Mouse (Mus musculus) MEL (cell line): Measurements from ENCODE around the gene Trio. TPM values are rescaled to one million over a fixed set of nuclear protein-coding genes. Genes with fewer than 3 reads are reported as not detected.

Experiments used
- DNase-seq: peaks from one replicate; pipeline ENCODE4 v3.0.0; 2011; ENCODE audit warnings: low read depth, low spot score
- H3K27ac ChIP-seq: 2 replicates; pipeline ENCODE4 v1.5.1; 2012; ENCODE audit warnings: low read depth, mild to moderate bottlenecking, control low read depth, low read length, moderate library complexity; ENCODE audit not compliant: control insufficient read depth
- H3K27me3 ChIP-seq, 2 experiments: fragments of 150-350 bp in 1 of 2; sonication (generic) in 1 of 2; 2 replicates each; pipeline ENCODE4 v1.6.1; 2012; ENCODE audit warnings: low read length in 2 of 2, mild to moderate bottlenecking in 2 of 2, improper control_type of control experiment in 1 of 2, moderate library complexity in 1 of 2; ENCODE audit not compliant: insufficient read depth in 2 of 2, control insufficient read depth in 1 of 2
- H3K36me3 ChIP-seq, 2 experiments: 2 replicates each; pipeline ENCODE4 v1.6.1; 2012 to 2014; ENCODE audit warnings: low read length in 2 of 2, improper control_type of control experiment in 1 of 2, inconsistent platforms in 1 of 2, mild to moderate bottlenecking in 1 of 2; ENCODE audit not compliant: insufficient read depth in 2 of 2, control insufficient read depth in 1 of 2
- H3K4me1 ChIP-seq, 2 experiments: fragments of 150-350 bp in 1 of 2; sonication (generic) in 1 of 2; 2 replicates each; pipeline ENCODE4 v1.6.1; 2012; ENCODE audit warnings: low read length in 2 of 2, improper control_type of control experiment in 1 of 2, mild to moderate bottlenecking in 1 of 2; ENCODE audit not compliant: insufficient read depth in 2 of 2, control insufficient read depth in 1 of 2
- H3K4me3 ChIP-seq, 2 experiments: fragments of 150-350 bp in 1 of 2; sonication (generic) in 1 of 2; 2 replicates each; pipeline ENCODE4 v1.5.1; 2012; ENCODE audit warnings: low read depth in 2 of 2, low read length in 2 of 2, mild to moderate bottlenecking in 2 of 2, moderate library complexity in 2 of 2, control low read depth in 1 of 2, improper control_type of control experiment in 1 of 2; ENCODE audit not compliant: control insufficient read depth in 1 of 2, insufficient read depth in 1 of 2
- H3K79me2 ChIP-seq: 2 replicates; pipeline ENCODE4 v1.6.1; 2012; ENCODE audit warnings: mild to moderate bottlenecking, low read length, moderate library complexity; ENCODE audit not compliant: control insufficient read depth, poor library complexity, insufficient read depth
- H3K9ac ChIP-seq: 2 replicates; pipeline ENCODE4 v1.6.1; 2012; ENCODE audit warnings: low read depth, mild to moderate bottlenecking, control low read depth, low read length, moderate library complexity; ENCODE audit not compliant: control insufficient read depth, poor library complexity, severe bottlenecking
- H3K9me3 ChIP-seq: fragments of 150-350 bp; sonication (generic); replicated peaks from 2 replicates; pipeline ENCODE4 v1.6.1; 2012; ENCODE audit warnings: mild to moderate bottlenecking, low read length, improper control_type of control experiment, moderate library complexity; ENCODE audit not compliant: insufficient read depth
- BHLHE40 ChIP-seq: IDR thresholded peaks from 2 replicates; pipeline ENCODE4 v1.6.1; 2012; ENCODE audit warnings: low read depth, mild to moderate bottlenecking, inconsistent platforms, low read length, improper control_type of control experiment, borderline replicate concordance
- CHD2 ChIP-seq: IDR thresholded peaks from 2 replicates; pipeline ENCODE4 v1.6.1; 2011; ENCODE audit warnings: low read length, improper control_type of control experiment
- CTCF ChIP-seq, 3 experiments: IDR thresholded peaks in 2 of 3; conservative IDR thresholded peaks in 1 of 3; 2 replicates each; pipeline ENCODE4 v1.5.1; 2011 to 2012; ENCODE audit warnings: low read length in 3 of 3, low read depth in 2 of 3, mild to moderate bottlenecking in 2 of 3, improper control_type of control experiment in 1 of 3, inconsistent platforms in 1 of 3, mixed read lengths in 1 of 3, moderate library complexity in 1 of 3; ENCODE audit not compliant: control insufficient read depth in 1 of 3, insufficient read depth in 1 of 3, poor library complexity in 1 of 3, severe bottlenecking in 1 of 3
- JUND ChIP-seq: IDR thresholded peaks from 2 replicates; pipeline ENCODE4 v1.6.1; 2011; ENCODE audit warnings: low read depth, mild to moderate bottlenecking, improper control_type of control experiment, low read length
- MAX ChIP-seq: IDR thresholded peaks from 2 replicates; pipeline ENCODE4 v1.6.1; 2011; ENCODE audit warnings: low read length, improper control_type of control experiment
- MAZ ChIP-seq: IDR thresholded peaks from 2 replicates; pipeline ENCODE4 v1.6.1; 2012; ENCODE audit warnings: low read depth, mild to moderate bottlenecking, inconsistent platforms, low read length, improper control_type of control experiment
- MXI1 ChIP-seq: IDR thresholded peaks from 2 replicates; pipeline ENCODE4 v1.6.1; 2011; ENCODE audit warnings: mild to moderate bottlenecking, low read depth, low read length, improper control_type of control experiment
- NRF1 ChIP-seq: IDR thresholded peaks from 2 replicates; pipeline ENCODE4 v1.6.1; 2014; ENCODE audit warnings: low read depth, mild to moderate bottlenecking, inconsistent platforms, low read length, improper control_type of control experiment, moderate library complexity; ENCODE audit not compliant: poor library complexity, insufficient read depth, severe bottlenecking
- POLR2A ChIP-seq, 2 experiments: IDR thresholded peaks; 2 replicates each; pipeline ENCODE4 v1.6.1; 2011 to 2012; ENCODE audit warnings: low read length in 2 of 2, mild to moderate bottlenecking in 2 of 2, control low read depth in 1 of 2, improper control_type of control experiment in 1 of 2, low read depth in 1 of 2, moderate library complexity in 1 of 2; ENCODE audit not compliant: control insufficient read depth in 1 of 2, insufficient read depth in 1 of 2, poor library complexity in 1 of 2
- RAD21 ChIP-seq: IDR thresholded peaks from 2 replicates; pipeline ENCODE4 v1.6.1; 2011; ENCODE audit warnings: mild to moderate bottlenecking, low read depth, low read length, improper control_type of control experiment
- SIN3A ChIP-seq: IDR thresholded peaks from 2 replicates; pipeline ENCODE4 v1.6.1; 2012; ENCODE audit warnings: low read length, improper control_type of control experiment, inconsistent platforms
- SMC3 ChIP-seq: IDR thresholded peaks from 2 replicates; pipeline ENCODE4 v1.6.1; 2011; ENCODE audit warnings: low read depth, low read length, improper control_type of control experiment
- TCF12 ChIP-seq: IDR thresholded peaks from 2 replicates; pipeline ENCODE4 v1.6.1; 2014; ENCODE audit warnings: low read depth, mild to moderate bottlenecking, inconsistent platforms, low read length, improper control_type of control experiment, moderate library complexity
- UBTF ChIP-seq: IDR thresholded peaks from 2 replicates; pipeline ENCODE4 v1.6.1; 2012; ENCODE audit warnings: low read depth, mild to moderate bottlenecking, inconsistent platforms, low read length, improper control_type of control experiment, moderate library complexity, borderline replicate concordance; ENCODE audit not compliant: insufficient read depth
- USF2 ChIP-seq, 2 experiments: IDR thresholded peaks; 2 replicates each; pipeline ENCODE4 v1.6.1; 2011 to 2012; ENCODE audit warnings: improper control_type of control experiment in 2 of 2, low read length in 2 of 2, borderline replicate concordance in 1 of 2, inconsistent platforms in 1 of 2, low read depth in 1 of 2, mild to moderate bottlenecking in 1 of 2; ENCODE audit not compliant: insufficient read depth in 1 of 2
- polyA plus RNA-seq, 2 experiments: library from polyadenylated mRNA; stranded (reverse) in 1 of 2; unstranded in 1 of 2; fragments of >175 nt in 1 of 2; fragments of >200 nt in 1 of 2; gene quantifications; 2 replicates each; pipeline versions ENCODE4 v1.2.1 to v1.2.4; 2012; ENCODE audit warnings: low replicate concordance in 2 of 2, low read depth in 1 of 2; ENCODE audit not compliant: insufficient read length in 2 of 2, insufficient read depth in 1 of 2, missing spikeins in 1 of 2
- total RNA-seq: library from RNA; depleted of rRNA; stranded (reverse); fragments of 300-350 nt; gene quantifications from 2 replicates; pipeline ENCODE4 v1.2.3, GENCODE M21; 2012

Trio gene
- total and polyA plus RNA-seq, 3 experiments, result 0.91 to 1.1 TPM; not detected in 1

DNA sequence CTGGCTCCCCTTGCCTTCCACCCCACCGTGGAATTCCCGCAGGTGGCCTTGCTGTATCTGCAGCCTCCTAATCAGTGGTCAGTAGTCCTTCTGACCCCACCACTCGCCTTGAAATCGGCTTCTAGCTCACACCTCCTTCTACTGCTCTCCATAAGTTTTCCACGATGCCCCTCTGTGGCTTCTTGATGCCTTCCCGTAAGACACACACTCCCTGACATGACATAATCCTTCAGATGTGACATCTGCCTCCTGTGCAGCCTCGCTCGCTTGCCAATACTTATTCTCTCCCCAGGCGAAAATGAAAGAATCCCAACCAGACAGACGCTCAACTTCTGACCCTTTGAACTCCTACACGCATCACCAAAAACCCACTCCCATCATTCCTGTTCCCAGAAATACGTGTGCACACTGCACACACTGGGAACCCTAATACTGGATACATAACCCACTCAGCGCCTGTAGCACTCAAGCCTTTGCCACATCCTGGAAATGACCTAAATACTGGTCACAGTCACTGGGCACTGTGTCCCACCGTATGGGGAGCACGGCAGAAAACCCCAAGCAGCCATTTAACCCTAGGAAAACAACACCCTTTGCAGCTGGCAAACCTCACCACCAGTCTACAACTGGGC lies 100.5 kb downstream of the Trio start:
- Histone ChIP-seq H3K9me3 (no peaks in the 10 kb centered on the region), H3K27ac (no peak overlapping the region), H3K79me2 (no peaks in the 10 kb centered on the region), H3K4me1 (no peaks in the 10 kb centered on the region), H3K9ac (no peak overlapping the region), H3K36me3 (no peaks in the 10 kb centered on the region), H3K4me3 (no peak overlapping the region), H3K27me3 (no peaks in the 10 kb centered on the region)
- DNase-seq, result no peak
- TF ChIP-seq SIN3A (no peak), MXI1 (no peak), NRF1 (no peak), POLR2A (IDR thresholded peaks at IDR 0.05; ENCODE audit: control insufficient read depth in 1 of 2, insufficient read depth in 1 of 2, low read depth in 1 of 2, low read length in 2 of 2, poor library complexity in 1 of 2) (no peak), JUND (no peak), UBTF (no peak), CTCF (IDR thresholded peaks at IDR 0.05 in 2 of 3, conservative IDR thresholded peaks at IDR 0.05 in 1 of 3; ENCODE audit: control insufficient read depth in 1 of 3, insufficient read depth in 1 of 3, low read depth in 2 of 3, low read length in 3 of 3, poor library complexity in 1 of 3, severe bottlenecking in 1 of 3) (no peak), SMC3 (no peak), TCF12 (no peak), BHLHE40 (no peak), MAZ (no peak)

DNA sequence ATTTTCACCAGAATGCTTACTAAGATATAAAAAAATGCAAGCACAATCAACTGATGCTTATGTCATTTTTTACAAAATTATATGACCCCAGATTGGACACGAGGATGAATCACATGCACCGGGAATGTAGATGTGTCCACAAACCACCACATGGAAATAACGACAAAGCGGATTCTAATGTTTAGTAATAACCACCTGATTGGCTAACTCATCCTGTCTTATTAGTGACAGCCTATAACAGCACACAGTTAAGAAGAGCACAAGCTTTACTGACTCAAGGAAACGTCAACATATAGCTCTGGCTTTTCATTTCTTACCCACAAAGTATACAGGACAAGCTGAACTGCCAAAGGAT lies 101.7 kb downstream of the Trio start:
- Histone ChIP-seq H3K27ac (no peak overlapping the region), H3K79me2 (no peaks in the 10 kb centered on the region), H3K9me3 (no peaks in the 10 kb centered on the region), H3K9ac (no peak overlapping the region), H3K4me3 (no peak overlapping the region), H3K4me1 (no peaks in the 10 kb centered on the region), H3K27me3 (no peaks in the 10 kb centered on the region), H3K36me3 (no peaks in the 10 kb centered on the region)
- no peak for TF ChIP-seq MAX
- TF ChIP-seq RAD21, result no peak
- no peak for TF ChIP-seq USF2 (IDR thresholded peaks at IDR 0.05; ENCODE audit: borderline replicate concordance in 1 of 2, insufficient read depth in 1 of 2, low read depth in 1 of 2, low read length in 2 of 2)
- TF ChIP-seq CHD2, result no peak
- TF ChIP-seq SIN3A, result no peak
- DNase-seq, result no peak
